Mouse (Mus musculus) kidney, postnatal 36 days (tissue): ENCODE results near the gene Golga2.
A peak's percentile ranks its signal among the peaks of the same experiment; 100 is the strongest.

Source experiments
- DNase-seq, 2 experiments: peaks; one replicate each; pipeline ENCODE4 v3.0.0; 2021 to 2022; ENCODE audit warnings: mixed read lengths in 2 of 2

Golga2 gene

GRCm38 (mm10) chr2:32344598-32345321, 57.6 kb downstream of the Golga2 start:
- DNase-seq = no peak

GRCm38 (mm10) chr2:32347019-32347418, 59.8 kb downstream of the Golga2 start:
- no peak for DNase-seq

- no peak for DNase-seq
Observed at GRCm38 (mm10) chr2:32348311-32348710, 61.1 kb downstream of the Golga2 start.

GRCm38 (mm10) chr2:32349625-32350255, 62.6 kb downstream of the Golga2 start:
- DNase-seq = no peak

GRCm38 (mm10) chr2:32350471-32351051, 63.4 kb downstream of the Golga2 start:
- DNase-seq = peak in 1 of 2 experiments; percentile 12

- no peak for DNase-seq
Observed at GRCm38 (mm10) chr2:32351471-32351961, 64.3 kb downstream of the Golga2 start.

- peak; percentile 13 to 19 for DNase-seq
Observed at GRCm38 (mm10) chr2:32352151-32353006, 65.2 kb downstream of the Golga2 start, which contains the start of gene Ciz1. Gene Ciz1 (plus strand): TSS chr2:32352327.

- DNase-seq = peak; percentile 88 to 93
Observed at GRCm38 (mm10) chr2:32353007-32353542, 65.9 kb downstream of the Golga2 start, which contains the start of gene Dnm1. Gene Dnm1 (minus strand): TSS chr2:32353338.

- DNase-seq = no peak
Observed at GRCm38 (mm10) chr2:32353836-32354235, 66.7 kb downstream of the Golga2 start.

GRCm38 (mm10) chr2:32354336-32354895, 67.2 kb downstream of the Golga2 start:
- DNase-seq = no peak

- DNase-seq = no peak
Observed at GRCm38 (mm10) chr2:32356216-32356615, 69.0 kb downstream of the Golga2 start.
